Mouse (Mus musculus): ENCODE measurements around the gene Gnb4.
A peak's percentile ranks its signal among the peaks of the same experiment; 100 is the strongest.

DNA sequence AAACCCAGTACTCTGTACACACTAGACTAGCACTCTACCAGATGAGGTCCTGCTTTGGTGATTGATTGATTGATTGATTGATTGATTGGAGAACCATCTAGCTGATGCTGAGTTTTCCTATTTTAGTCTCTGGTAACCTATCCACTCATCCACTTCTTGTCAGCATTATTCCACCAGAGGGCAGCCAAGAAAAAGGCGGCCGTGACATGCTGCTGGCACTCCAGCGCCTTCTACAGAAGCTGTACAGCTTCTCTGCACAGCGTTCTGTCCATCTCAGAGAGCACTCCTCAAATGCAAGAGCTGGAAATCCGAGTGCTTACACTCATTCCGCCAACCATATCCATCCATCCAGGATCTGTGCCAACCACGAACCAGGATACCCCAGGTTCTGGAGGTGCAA lies 5.8 kb downstream of the Gnb4 start:
- TF ChIP-seq POLR2A (IDR thresholded peaks at IDR 0.05; ENCODE audit: extremely low read depth, insufficient read depth, low read length) (no peak), CTCF (IDR thresholded peaks at IDR 0.05; ENCODE audit: low read depth, low read length) (peak; percentile 57)

Data from liver, adult 2 months (tissue).